ENCODE assay signal across 23 mouse cellular contexts in genomic region chr3:130473211-130473768, GRCm38 (mm10).
DNase-seq lines count a peak whose midpoint lies in the region; ATAC-seq and TF ChIP-seq lines count a peak whose summit lies in the region.
"Had no signal": no experiment of that assay in that cellular context is flagged by ENCODE, and none has a peak within 500 bp of the region (broad histone marks: within the 10 kb centered on the region; RNA-seq: fewer than 3 reads in every experiment).

No protein-coding gene starts in this region.

- H3K4me2 ChIP-seq in lung, embryonic 16.5 days (ENCODE audit: low read depth, low read length): peak overlapping the region; percentile 34
- H3K4me2 ChIP-seq in stomach, postnatal 0 days (replicated peaks; ENCODE audit: low read depth): no peak overlapping the region
- H3K4me2 ChIP-seq: heart, embryonic 13.5 days; hindbrain, embryonic 15.5 days; kidney, embryonic 15.5 days; neural tube, embryonic 15.5 days; stomach, embryonic 15.5 days had no signal

- H3K4me1 ChIP-seq in lung, embryonic 16.5 days (replicated peaks; ENCODE audit: control insufficient read depth, insufficient read depth, low read length): peaks cover 8% of the 10 kb centered on the region
- H3K4me1 ChIP-seq in stomach, postnatal 0 days (replicated peaks; ENCODE audit: control insufficient read depth, insufficient read depth): no peaks in the 10 kb centered on the region
- H3K4me1 ChIP-seq: hindbrain, embryonic 15.5 days; neural tube, embryonic 15.5 days; stomach, embryonic 15.5 days had no signal

- no peak overlapping the region for H3K9ac ChIP-seq in lung, embryonic 16.5 days (ENCODE audit: low read length)
- no peak overlapping the region for H3K9ac ChIP-seq in stomach, postnatal 0 days (ENCODE audit: low read length)
- H3K9ac ChIP-seq: heart, embryonic 13.5 days; hindbrain, embryonic 15.5 days; kidney, embryonic 15.5 days; neural tube, embryonic 15.5 days; stomach, embryonic 15.5 days had no signal

- TF ChIP-seq CTCF in stomach, postnatal 0 days (IDR thresholded peaks at IDR 0.05; ENCODE audit: low read depth): no peak

- no peaks in the 10 kb centered on the region for H3K9me3 ChIP-seq in lung, embryonic 16.5 days (ENCODE audit: control insufficient read depth, low read length)
- no peaks in the 10 kb centered on the region for H3K9me3 ChIP-seq in stomach, postnatal 0 days (ENCODE audit: control insufficient read depth, low read length)
- H3K9me3 ChIP-seq: heart, embryonic 13.5 days; hindbrain, embryonic 15.5 days; kidney, embryonic 15.5 days; neural tube, embryonic 15.5 days; stomach, embryonic 15.5 days had no signal

- H3K4me3 ChIP-seq in lung, embryonic 16.5 days (ENCODE audit: low read length): no peak overlapping the region
- no peak overlapping the region for H3K4me3 ChIP-seq in stomach, postnatal 0 days (ENCODE audit: low read depth, low read length)
- H3K4me3 ChIP-seq: gastrocnemius, adult 2 months; heart, embryonic 13.5 days; hindbrain, embryonic 15.5 days; kidney, embryonic 15.5 days; neural tube, embryonic 15.5 days; stomach, embryonic 15.5 days had no signal

- H3K36me3 ChIP-seq in lung, embryonic 16.5 days (ENCODE audit: control insufficient read depth, insufficient read depth, low read length): no peaks in the 10 kb centered on the region
- H3K36me3 ChIP-seq in stomach, postnatal 0 days (ENCODE audit: control insufficient read depth, insufficient read depth, low read length): no peaks in the 10 kb centered on the region
- H3K36me3 ChIP-seq: heart, embryonic 13.5 days; hindbrain, embryonic 15.5 days; kidney, embryonic 15.5 days; neural tube, embryonic 15.5 days; stomach, embryonic 15.5 days had no signal

- no peaks in the 10 kb centered on the region for H3K27me3 ChIP-seq in lung, embryonic 16.5 days (ENCODE audit: control insufficient read depth, insufficient read depth, low read depth, low read length)
- no peaks in the 10 kb centered on the region for H3K27me3 ChIP-seq in stomach, postnatal 0 days (ENCODE audit: control insufficient read depth, insufficient read depth, low read length)
- H3K27me3 ChIP-seq: heart, embryonic 13.5 days; hindbrain, embryonic 15.5 days; kidney, embryonic 15.5 days; neural tube, embryonic 15.5 days; Patski; stomach, embryonic 15.5 days had no signal

- H3K27ac ChIP-seq in lung, embryonic 16.5 days (ENCODE audit: low read length): no peak overlapping the region
- no peak overlapping the region for H3K27ac ChIP-seq in stomach, postnatal 0 days (replicated peaks)
- H3K27ac ChIP-seq: gastrocnemius, adult 2 months; heart, embryonic 13.5 days; hindbrain, embryonic 15.5 days; kidney, embryonic 15.5 days; neural tube, embryonic 15.5 days; stomach, embryonic 15.5 days had no signal

- ATAC-seq in lung, embryonic 16.5 days (ENCODE audit: low read depth): peak; percentile 75
- no peak for ATAC-seq in stomach, postnatal 0 days (ENCODE audit: low FRiP score, low TSS enrichment)
- ATAC-seq in megakaryocyte progenitor cell, adult 5-6 weeks (replicated peaks; ENCODE audit: poor library complexity): no peak
- ATAC-seq: intestine, embryonic 16.5 days; midbrain, embryonic 16.5 days; Patski had no signal

- DNase-seq in lung, adult 18-20 months: peak; percentile 11 to 47
- no peak for DNase-seq in lung, postnatal 4 days
- DNase-seq in forelimb bud, embryonic 11.5 days (ENCODE audit: low read depth, low spot score): peak; percentile 48
- DNase-seq in stomach, postnatal 0 days (ENCODE audit: low spot score): peak; percentile 28
- DNase-seq in ovary, postnatal 36 days (ENCODE audit: low spot score): no peak
- DNase-seq: adrenal gland, postnatal 10 days; cerebellum, adult 9-11 months; gastrocnemius, adult 2 months; heart, adult 18-20 months; heart, postnatal 36 days; liver; right cerebral cortex, postnatal 25 days; thymus, adult 2 months had no signal

- 28% methylated on average over 4 of the region's 4 CpGs for WGBS in lung, embryonic 16.5 days
- 27% methylated on average over 4 of the region's 4 CpGs for WGBS in stomach, postnatal 0 days

- no peak for TF ChIP-seq EP300 in stomach, postnatal 0 days (optimal IDR thresholded peaks at IDR 0.05)

Comparison
In these comparisons a context has a peak if more than half of its experiments do, and no peak if none do; other contexts are left out.
1. DNase-seq: peak in lung, adult 18-20 months (2 of 2), forelimb bud, embryonic 11.5 days (single experiment) and stomach, postnatal 0 days (single experiment); none in lung, postnatal 4 days (0 of 2) and ovary, postnatal 36 days (single experiment).